Mouse (Mus musculus) c-Kit-negative CD71-positive TER-119-positive erythroid progenitor cells, embryonic 14.5 days (primary cell): ENCODE data around the gene Iqschfp.

Experiments used
- DNase-seq: peaks from one replicate; pipeline ENCODE4 v3.0.0-alpha.2; 2013; ENCODE audit warnings: low read depth, low spot score

The Iqschfp gene

DNA sequence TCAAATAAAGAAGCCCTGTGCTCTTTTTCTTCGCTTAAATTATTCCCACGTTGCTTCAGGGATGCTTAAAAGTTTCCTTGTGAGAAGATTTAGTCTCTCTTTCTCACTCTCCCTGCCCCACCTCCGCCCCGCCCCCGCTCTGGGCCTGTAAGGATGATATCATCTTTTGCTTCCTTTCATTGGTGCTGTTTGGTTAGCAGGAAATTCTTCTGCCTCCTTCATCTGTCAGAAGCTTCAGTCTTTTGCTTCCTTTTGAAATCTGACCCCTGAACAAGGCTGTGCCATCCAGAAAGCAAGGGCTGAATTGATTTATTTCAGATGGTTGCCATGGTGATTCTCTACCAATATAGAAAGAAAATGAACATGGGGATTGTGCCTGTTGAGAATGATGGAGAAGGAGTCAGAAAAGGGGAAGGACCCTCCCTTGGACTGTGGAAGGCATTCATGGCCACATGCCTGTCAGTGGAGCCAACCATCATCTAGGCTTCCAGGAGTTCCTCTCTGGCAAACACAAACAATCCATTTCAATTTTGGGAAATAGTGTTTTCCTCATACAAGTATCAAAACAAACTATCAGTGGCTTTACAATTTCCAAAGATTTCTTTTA lies 62.5 kb downstream of the Iqschfp start:
- DNase-seq: no peak

DNA sequence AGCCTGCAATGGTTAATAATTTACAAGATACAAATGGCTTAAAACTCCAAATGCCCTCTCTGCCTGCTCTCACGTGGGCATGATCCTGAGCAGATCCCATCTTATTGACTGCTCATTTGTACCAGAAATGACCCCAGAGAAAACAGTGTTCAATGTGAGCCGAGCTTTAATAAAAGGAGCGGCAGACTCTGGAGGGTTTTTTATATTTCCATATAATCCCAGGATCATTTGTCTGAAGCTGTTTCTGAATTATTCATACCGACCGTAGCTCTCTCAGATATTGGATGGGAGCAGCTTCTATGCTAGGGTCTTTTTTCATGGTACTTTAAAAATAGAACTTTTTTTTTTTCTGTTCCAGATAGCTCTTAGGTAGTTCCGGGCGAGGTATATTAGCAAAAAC lies 67.6 kb downstream of the Iqschfp start:
- no peak for DNase-seq

DNA sequence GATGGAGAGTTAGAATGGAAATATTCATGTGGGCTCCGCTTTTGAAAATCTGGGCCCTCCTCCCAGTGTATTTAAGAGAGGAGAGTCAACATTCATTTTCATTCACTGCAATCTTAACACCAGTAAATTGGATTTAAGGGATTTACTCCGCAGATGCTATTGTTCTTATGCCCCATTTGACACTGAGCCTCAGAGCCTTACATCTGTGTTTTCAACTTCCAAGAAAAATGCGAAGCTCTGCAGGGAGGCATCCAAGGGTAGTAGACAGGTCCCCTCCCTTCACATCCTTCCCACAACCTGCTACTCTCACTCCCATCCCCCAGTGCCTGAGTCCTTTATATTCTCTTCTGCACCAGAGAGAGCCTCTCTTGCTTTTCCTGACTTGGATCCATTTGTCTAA lies 68.1 kb downstream of the Iqschfp start:
- no peak for DNase-seq

DNA sequence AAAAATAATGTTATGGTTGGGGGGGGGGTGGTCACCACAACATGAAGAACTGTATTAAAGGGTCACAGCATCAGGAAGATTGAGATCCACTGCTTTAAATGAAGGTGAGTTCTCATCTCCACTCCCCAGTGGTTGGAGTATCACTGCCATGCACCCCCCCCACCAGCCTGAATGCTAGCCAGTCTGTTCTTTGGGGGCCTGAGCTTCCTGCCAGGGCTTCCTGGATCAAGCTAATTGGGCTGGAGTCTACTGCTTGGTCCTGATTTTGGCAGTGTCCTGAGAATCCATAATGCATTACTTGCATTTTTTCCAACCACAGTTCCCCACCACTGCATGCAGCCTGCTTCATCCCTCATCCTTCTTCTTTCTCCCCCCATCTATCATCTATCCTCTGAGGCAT lies 68.7 kb downstream of the Iqschfp start:
- no peak for DNase-seq

DNA sequence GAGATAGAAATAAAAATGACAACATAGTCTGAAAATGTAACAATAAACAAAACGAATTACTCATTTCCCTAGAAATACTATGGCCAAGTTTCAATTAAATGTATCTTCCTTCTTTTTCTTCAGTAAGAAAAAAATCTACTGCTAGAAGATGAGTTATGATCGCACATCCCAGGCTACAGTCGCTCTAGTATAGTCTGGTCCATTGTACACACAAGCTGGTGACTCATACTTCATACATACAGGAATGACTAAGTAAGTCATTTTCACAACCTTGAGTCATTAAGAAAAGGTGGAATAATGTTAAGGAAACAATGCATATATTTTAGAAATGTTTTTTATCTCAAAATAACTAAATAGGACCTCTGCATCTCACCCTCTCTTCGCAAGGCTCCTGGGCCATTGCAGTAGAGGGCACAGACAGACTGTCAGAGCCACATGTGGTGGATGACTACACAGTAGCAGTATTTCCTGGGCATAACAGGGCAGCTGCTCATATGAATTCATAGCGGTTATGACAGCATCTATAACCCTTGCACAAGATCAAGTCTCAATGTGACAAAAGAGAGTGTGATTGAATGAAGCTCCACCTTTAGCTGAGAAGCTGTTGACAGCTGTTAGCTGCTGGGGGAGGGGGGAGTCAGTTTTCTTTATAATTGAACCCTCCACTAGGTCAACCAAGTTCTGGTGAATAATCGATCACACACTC lies 70.1 kb downstream of the Iqschfp start:
- no peak for DNase-seq

DNA sequence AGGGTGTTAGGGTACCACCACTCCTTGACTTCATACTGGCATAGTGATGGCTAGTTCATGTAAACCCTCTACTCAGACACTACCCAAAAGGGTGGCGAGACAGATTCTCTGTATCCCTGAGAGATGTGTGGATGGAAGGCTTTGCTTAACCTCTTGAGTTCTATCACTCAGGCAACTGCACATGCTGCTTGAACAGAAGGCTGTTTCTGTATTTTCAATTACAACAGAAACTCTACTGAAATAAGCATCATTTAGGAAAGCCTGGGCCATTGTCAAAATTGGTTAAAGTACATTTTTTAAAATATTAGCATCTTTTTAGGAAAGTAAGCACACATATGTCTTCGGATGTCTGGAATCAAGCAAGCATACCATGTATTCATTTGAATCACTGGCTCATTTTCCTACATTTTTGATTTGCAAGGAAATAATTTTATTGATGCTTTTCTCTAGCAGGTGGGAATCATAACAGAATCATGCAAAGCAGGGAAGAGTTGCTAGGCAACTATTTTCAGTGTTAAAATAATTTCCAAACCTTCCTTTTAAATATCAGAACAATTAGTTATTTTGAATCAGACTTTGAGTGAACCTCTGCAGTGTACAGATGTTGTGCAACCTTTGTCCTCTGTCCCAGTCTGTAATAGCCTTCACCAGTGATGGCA lies 82.4 kb downstream of the Iqschfp start:
- DNase-seq: no peak

DNA sequence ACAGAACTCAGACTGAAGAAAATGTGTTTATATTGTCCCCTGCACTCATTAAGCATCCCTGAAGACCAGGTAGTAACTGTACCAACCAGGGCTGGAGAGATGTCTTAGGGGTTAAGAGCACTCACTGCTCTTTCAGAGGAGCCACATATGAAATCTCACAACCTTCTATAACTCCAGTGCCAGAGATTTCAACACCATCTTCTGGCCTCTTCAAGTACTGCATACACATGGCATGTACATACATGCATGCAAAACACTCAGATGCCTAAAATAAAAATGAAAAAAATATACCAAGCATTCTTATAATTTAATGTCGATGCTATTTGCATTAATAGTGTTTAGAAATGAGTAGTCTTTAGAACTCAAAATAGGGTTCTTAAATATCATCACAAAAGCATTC lies 88.0 kb downstream of the Iqschfp start:
- no peak for DNase-seq

DNA sequence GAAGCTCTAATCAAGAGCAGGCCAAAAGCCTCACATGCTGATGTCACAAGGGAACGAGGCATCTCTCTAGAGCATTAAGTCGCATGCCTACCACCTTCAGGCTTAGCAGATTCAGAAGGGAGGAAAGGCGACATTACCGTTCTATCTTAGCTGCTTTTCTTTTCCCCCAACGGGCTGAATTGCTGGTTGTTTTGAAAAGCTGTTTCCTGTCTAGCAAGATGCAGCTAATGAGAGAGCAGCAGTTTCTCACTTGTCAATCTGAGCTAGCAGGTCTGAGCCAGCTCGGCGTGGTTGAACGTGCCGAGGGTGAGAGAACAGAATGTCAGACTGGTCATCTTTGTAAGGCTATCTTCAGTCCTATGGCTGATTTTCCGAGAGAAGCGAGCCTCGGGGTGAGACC lies 91.3 kb downstream of the Iqschfp start:
- no peak for DNase-seq

DNA sequence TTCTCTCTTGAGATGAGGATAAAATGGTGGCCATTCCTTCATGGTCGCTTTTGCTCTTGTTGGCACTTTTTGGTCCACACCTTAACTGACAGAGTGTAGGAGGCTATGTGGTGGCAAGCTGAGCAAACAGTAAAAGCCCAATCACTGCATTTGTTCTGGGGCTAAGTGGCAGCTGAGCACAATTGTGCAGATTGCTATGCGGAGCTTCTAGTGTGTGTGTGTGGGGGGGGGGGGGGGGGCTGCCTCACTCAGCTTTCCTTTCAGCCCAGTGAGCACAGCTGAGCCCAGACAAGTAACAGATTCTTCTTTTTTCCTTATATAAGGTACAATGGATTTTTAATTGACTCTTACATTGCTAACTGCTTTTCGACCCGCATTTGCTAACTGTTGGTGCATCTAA lies 110.4 kb downstream of the Iqschfp start:
- DNase-seq: no peak

DNA sequence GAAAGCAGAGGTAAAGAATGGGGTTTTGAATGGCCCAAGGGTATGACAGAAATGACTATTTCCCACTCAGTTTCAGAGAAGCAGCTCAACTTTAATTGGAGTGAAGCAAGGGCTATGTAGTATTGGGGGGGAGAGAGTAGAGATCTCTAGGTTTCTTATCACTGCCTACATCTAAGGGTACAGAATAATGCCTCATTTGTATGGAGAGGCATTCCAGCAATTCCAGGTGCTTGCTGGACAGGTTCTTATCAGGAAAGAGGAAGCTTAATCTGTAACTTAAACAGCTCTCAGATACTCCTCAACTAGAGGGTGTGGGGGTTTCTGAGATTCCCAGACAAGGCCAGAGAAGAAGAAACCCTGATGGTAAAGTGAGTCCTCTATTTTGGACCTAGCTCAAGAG lies 120.3 kb downstream of the Iqschfp start:
- DNase-seq: no peak

DNA sequence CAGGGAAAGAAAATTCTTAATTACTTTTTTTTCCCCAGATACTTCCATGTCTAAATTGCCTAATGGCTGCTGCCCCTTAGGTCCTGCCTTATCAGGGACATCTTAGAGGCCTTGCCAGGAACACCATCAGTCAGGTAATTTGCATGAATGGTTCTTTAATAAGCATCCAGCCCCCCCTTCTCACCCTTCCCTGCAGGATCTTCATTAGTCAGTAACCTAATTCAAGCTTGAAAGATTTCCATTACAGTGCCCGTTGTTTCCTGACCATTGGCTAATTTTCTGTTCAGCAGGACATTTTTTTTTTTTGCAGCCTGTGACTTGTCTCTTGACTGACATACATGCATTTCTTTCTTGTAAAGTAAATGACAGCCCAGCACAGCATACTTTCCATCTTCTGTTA lies 123.8 kb downstream of the Iqschfp start:
- no peak for DNase-seq

DNA sequence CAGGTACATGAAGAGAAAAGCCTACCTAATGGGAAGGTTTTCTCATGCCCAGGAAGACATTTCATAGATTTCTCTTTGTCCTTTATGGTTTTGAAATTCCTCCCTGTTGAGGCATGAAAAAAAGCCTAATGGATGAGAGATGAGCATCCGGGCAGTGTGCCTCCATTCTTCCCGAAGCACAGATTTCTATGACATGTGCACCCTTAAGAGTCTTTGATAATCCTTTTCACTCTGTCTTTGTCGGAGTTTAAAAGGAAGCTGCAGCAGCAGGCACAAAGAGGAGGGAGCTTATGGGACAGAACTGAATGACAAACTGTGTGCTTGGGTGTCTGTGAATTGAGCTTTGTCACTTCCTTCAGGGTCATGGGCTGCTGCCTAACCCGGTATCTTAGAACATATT lies 127.4 kb downstream of the Iqschfp start:
- DNase-seq: no peak

DNA sequence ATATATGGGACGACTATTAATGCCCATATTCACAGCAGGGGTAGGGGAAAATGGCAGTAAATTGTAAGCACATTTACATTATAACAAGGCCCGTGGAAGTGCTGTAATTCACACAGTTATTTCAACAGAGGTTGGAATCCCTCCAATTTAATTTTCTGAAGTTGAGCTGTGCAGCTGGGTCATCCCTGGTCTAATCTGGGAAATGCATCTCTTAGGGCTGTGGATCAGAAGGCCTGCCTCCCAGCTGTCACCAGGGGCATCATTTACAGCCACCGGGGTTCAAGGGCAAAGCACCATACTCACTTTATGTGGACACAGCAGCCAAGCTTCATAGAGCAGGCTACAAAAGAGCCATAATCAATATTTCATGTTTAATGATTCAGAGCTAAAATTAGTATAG lies 144.1 kb downstream of the Iqschfp start:
- DNase-seq: no peak

DNA sequence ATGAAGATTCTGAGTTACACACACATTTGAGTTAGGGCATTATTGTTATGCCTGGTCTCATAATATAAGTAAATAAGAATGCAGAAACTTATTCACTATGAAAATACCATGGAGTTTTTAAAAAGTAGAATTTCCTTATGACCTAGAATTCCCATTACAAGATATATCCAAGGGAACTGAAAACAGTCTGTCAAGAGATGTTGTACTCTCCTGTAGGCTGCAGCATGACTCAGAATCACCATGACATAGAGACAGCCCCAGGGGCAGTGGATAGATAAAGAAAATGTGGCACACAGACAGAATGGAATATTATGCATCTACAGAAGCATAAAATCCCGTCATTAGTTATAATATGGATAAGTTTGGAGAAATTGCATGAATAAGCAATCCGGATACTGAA lies 150.9 kb downstream of the Iqschfp start:
- DNase-seq: no peak

DNA sequence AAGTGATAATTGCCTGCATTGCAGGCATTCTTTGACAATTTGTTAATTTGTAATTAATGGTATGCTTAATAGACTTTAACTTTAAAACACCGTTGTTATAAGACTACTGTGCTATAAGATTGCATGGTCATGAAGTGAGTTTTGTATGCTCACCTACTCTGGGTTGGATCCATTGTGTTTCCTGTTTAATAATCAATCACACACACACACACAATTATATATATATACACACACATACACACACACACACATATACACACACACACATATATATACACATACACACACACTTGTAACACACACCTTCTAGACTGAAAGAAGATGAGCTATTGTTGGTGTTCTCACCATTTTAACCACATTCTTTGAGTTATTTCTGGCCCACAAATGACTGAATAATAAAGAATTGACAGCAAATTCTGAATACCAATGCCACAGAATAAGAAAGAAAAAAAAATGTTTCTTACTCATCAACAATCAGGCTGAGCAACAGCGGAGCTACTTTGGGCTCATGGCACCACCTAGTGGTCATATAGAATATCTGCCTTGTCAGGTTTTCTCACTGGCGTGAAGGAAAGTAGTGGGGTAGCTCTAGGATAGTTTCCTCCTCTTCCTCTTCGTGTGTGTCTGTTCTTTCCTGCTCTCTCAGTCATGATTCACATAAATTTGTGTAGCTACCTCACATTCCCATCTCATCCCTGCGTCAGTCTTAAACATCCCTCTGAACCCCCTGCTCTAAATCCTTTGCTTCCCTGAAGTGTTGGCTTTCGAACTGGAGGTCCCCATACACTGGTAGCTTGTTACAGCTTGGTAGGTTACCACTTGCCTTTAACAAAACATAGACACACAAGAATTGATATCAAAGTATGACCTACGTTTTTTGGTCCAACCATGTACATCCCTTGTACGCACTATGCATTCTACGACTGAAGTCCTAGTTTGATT lies 153.7 kb downstream of the Iqschfp start:
- DNase-seq: no peak

DNA sequence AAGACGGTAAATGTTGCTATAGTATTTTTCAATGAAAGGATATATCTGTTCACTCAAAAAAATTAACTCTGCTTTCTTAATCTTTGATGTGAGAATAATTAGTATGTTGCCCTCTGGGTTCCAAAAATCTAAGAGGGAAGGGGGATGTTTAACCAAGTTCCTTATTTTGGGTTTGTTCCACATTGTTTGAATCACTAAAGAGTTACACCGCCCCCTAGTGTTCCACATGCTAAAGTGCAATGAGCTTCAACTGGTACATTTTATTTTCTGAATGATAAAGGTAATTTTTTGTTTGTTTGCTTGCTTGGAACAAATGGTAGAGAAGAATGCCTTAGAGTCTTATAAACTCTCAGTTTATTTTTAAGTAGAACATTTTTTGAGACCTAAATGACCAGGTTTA lies 161.5 kb downstream of the Iqschfp start:
- DNase-seq: no peak

DNA sequence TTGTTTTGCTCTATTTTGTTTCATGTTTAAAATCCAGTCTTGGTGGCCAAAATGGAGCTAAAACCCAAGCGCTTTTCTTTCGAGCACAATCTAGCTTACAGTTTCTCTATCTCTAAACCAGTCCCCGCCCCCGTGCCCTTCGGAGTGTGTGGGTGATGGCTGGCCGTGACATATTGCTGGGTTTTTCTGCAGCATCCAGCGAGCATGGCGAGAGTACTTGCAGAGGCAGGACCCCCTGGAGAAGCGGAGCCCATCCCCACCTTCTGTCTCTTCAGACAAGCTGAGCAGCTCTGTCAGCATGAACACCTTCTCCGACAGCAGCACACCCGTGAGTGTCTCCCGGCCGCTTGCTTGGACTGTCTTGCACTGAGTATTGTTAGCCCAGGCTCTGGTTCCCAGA lies 163.0 kb downstream of the Iqschfp start:
- DNase-seq: no peak

DNA sequence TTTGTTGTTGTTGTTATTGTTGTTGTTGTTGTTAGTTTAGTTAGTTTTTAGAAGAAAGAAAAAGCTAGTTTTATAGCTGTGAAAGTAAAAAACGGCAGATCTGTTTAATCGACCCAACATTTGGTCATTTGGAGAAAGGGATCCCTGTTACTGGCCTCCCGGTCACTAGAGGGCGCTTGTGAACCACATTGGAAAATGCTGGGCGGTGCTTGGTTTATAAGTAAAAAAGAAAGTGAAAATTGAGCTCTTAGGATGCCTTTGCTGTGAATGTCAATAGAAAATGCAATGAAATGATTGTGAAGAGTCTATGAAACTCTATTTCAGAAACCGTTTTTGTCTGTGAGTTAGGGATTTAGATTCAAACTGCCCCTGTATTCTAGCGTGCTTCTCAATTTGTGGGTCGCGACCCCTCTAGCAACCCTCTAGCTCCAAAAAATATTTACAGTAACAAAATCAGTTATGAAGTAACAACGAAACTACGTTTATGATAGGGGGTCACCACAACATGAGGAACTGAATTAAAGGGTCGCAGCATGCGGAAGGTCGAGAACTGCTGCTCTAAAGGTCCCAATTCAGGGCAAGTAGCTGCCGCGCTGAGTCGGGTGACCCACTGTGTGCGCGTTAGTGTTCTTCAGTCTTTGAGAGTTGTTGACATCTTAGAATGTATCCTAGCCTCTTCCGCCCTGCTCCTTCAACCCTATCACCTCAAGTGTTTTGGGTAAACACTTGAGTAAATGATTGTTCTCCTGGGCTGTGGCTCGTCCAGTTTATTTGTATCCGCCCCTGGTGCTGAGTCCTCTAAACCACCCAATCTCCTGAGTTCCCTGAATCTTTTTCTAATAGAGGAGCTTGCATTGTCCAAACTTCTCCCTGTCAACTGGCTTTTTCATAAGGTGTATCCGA lies 164.6 kb downstream of the Iqschfp start:
- DNase-seq: peak; percentile 5

DNA sequence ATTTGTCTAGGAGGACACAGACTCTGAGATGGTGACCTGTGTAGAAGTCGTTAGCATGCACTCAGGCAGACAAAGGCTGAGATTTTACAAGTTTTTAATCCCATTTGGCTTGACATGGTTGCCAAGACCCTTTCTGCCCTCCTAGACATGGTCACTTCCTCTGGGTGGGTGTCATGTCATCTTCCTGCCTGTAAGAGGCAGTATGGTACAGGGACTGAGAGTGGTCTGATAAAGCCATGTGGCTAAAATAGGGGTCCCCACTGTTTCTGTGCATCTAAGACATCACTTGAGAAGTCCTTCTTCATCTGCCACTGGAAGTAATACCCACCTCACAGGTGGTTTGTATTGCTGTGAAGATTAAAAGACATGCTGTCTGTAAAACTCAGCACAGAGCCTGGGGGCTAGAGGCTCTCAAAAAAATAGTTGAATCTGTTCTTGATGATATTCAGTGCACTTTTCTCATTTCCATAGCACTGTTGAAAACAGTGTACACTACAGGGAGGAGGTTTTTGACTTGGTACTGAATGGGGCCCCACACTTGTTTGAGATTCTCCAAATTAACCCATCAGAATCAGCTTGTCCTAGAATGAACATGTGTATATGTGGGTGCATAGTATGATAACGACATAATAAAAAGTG lies 167.2 kb downstream of the Iqschfp start:
- DNase-seq: no peak

DNA sequence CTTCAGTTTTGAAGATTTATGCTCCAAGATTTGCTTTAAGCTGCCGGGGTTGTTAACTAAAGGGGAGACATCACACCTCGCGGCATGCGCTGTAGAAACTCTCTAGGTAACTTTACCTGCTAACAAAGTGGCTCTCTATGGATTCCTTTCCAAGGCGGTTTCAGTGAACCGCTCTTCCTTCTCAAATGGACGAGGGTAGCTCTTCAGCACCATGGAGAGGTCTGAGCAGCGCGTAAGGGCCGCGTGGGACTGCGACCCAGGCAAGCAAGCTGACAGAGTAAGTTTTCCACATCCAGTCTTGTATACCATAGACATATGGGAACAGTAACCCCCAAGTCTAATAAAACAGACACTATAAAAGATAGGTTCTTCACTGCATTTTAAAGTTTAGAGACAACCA lies 172.7 kb downstream of the Iqschfp start, which contains the start of gene Schip1:
TSS of gene Schip1 (plus strand) at position 72 of the 400 bp plus-strand sequence.
- DNase-seq: no peak
